Mouse (Mus musculus) stomach, postnatal 0 days (tissue): ENCODE measurements at regions not wholly inside any gene's neighbourhood (a gene's known extent, or its start where the extent isn't known, plus 50 kb on each side); places are given as distances from the start of the nearest gene placed in this dataset.

Experiments used
- ATAC-seq: fragments of 200-750 bp; cut with Nextera tagmentation; 2 replicates; pipeline ENCODE4 v1.8.0; 2017; ENCODE audit not compliant: low FRiP score, low TSS enrichment
- DNase-seq: peaks from one replicate; pipeline ENCODE4 v3.0.0-alpha.2; 2016; ENCODE audit warnings: low spot score
- H3K27ac ChIP-seq: fragments of 300-500 bp; sonication (generic); replicated peaks from 2 replicates; pipeline ENCODE4 v1.5.1; 2014; ENCODE audit warnings: mild to moderate bottlenecking, control low read depth
- H3K27me3 ChIP-seq: fragments of 300-500 bp; sonication (generic); 2 replicates; pipeline ENCODE4 v1.6.1; 2014; ENCODE audit warnings: low read length; ENCODE audit not compliant: control insufficient read depth, insufficient read depth
- H3K36me3 ChIP-seq: fragments of 300-500 bp; sonication (generic); 2 replicates; pipeline ENCODE4 v1.6.1; 2014; ENCODE audit warnings: low read length, mixed read lengths; ENCODE audit not compliant: control insufficient read depth, insufficient read depth
- H3K4me1 ChIP-seq: fragments of 300-500 bp; sonication (generic); replicated peaks from 2 replicates; pipeline ENCODE4 v1.6.1; 2014; ENCODE audit warnings: antibody characterized with exemption; ENCODE audit not compliant: control insufficient read depth, insufficient read depth
- H3K4me2 ChIP-seq: fragments of 300-500 bp; sonication (generic); replicated peaks from 2 replicates; pipeline ENCODE4 v1.6.1; 2014; ENCODE audit warnings: low read depth, mild to moderate bottlenecking, control low read depth, moderate library complexity
- H3K4me3 ChIP-seq: fragments of 300-500 bp; sonication (generic); 2 replicates; pipeline ENCODE4 v1.5.1; 2014; ENCODE audit warnings: low read depth, low read length, control low read depth
- H3K9ac ChIP-seq: fragments of 300-500 bp; sonication (generic); 2 replicates; pipeline ENCODE4 v1.6.1; 2014; ENCODE audit warnings: mild to moderate bottlenecking, low read length, control low read depth, mixed read lengths
- H3K9me3 ChIP-seq: fragments of 300-500 bp; sonication (generic); 2 replicates; pipeline ENCODE4 v1.6.1; 2016; ENCODE audit warnings: low read length; ENCODE audit not compliant: control insufficient read depth
- CTCF ChIP-seq: IDR thresholded peaks from 2 replicates; pipeline ENCODE4 v1.5.1; 2016; ENCODE audit warnings: antibody characterized with exemption, low read depth, mild to moderate bottlenecking, moderate library complexity
- EP300 ChIP-seq: optimal IDR thresholded peaks from 2 replicates; pipeline ENCODE3; 2016; ENCODE audit warnings: antibody characterized with exemption
- WGBS: fragments of 180-500 bp; shearing (Covaris S2); extraction: QIAGEN DNeasy Blood & Tissue Kit; methylation state at CpG from one replicate; pipeline ENCODE4 v1.1.7; 2014; 5-methylcytosine and 5-hydroxymethylcytosine counted together

DNA sequence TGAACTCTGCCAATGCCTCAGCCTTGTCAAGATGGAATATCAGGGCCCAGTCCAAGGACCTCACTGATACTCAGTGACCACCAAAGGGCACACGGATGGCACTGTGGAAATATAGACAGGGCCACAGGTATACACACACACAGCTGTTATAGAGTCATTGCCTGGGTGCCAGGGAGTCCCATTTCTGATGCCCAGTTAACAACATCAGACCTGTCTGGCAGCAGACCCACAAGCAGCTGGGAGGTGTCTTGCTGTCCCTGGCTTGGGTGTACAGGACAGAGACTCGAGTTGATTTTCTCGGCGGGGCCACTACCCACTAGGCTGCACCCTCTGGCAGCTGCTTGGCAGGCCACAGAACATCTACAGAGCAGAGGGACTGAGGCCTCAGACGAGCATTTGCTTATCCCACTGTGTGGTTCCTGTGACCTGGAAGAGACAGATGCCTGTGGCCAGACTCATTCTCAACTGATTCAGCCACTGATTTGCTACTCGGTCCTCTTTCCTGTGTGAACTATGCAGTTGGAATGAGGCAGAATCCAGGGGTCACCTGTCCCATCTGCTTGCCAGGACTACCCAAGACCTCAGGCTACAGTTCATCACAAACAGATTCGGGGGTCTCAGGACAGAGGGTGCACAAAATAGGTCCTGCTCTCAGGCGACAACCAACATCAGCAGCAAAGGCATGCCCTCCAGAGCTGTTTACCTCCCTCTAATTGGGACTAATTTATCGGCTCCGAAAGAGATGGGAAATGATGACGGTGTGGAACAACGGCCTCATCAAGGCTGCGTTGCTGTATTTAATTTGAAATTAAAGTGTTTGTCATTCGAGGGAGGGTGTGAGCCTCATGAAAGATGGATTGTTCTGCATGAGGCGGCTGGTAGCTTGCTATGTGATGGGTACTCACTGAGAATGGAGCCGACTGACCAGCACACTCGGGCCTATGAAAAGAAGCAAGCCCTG lies 110.0 kb upstream of the Ppp1r26 start:
- Histone ChIP-seq H3K4me3 (no peak overlapping the region), H3K27ac (no peak overlapping the region), H3K4me2 (no peak overlapping the region), H3K9ac (no peak overlapping the region), H3K27me3 (no peaks in the 10 kb centered on the region), H3K36me3 (no peaks in the 10 kb centered on the region), H3K4me1 (no peaks in the 10 kb centered on the region), H3K9me3 (no peaks in the 10 kb centered on the region)
- TF ChIP-seq EP300 (no peak), CTCF (no peak)
- no peak for ATAC-seq
- 74% methylated on average over 17 of the region's 17 CpGs for WGBS
- no peak for DNase-seq

- no peak for TF ChIP-seq EP300
- no peak for TF ChIP-seq CTCF
- Histone ChIP-seq H3K36me3 (no peaks in the 10 kb centered on the region), H3K9ac (no peak overlapping the region), H3K4me1 (no peaks in the 10 kb centered on the region), H3K27me3 (no peaks in the 10 kb centered on the region), H3K4me2 (no peak overlapping the region), H3K9me3 (no peaks in the 10 kb centered on the region), H3K27ac (no peak overlapping the region), H3K4me3 (no peak overlapping the region)
- ATAC-seq (no peak), DNase-seq (no peak)
- 77% methylated on average over 5 of the region's 5 CpGs for WGBS
Measured at GRCm38 (mm10) chr2:28337561-28337960, 109.0 kb upstream of the Ppp1r26 start.

DNA sequence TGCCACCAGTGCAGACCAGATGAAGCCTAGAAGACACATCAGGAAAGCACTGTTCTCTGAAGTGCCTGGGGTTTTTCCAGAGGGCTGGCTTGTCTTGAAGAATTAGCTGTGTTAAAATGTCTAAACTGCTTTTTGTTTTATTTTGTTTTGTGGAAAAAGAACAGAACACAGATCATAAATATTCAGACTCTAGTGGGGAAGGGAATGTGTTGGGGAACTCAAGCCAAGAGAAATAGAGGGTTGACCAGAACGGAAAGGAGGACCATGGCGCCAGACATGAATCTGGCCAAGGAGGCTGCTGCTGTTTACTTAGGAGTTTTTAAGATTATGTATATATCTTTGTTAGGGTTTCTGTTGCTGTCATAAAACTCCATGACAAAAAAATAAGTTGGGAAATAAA lies 105.3 kb upstream of the Ppp1r26 start:
- no peaks in the 10 kb centered on the region for H3K4me1 ChIP-seq
- H3K36me3 ChIP-seq = no peaks in the 10 kb centered on the region
- ATAC-seq (no peak), DNase-seq (no peak)
- H3K27ac ChIP-seq = no peak overlapping the region
- no peak overlapping the region for H3K4me2 ChIP-seq
- no peaks in the 10 kb centered on the region for H3K27me3 ChIP-seq
- no peaks in the 10 kb centered on the region for H3K9me3 ChIP-seq
- WGBS = 75% methylated on average over 2 of the region's 2 CpGs
- no peak overlapping the region for H3K4me3 ChIP-seq
- TF ChIP-seq EP300 (no peak), CTCF (no peak)
- no peak overlapping the region for H3K9ac ChIP-seq

- no peaks in the 10 kb centered on the region for H3K4me1 ChIP-seq
- H3K9ac ChIP-seq = no peak overlapping the region
- no peaks in the 10 kb centered on the region for H3K9me3 ChIP-seq
- no peak overlapping the region for H3K4me3 ChIP-seq
- TF ChIP-seq EP300 (no peak), CTCF (no peak)
- H3K27me3 ChIP-seq = no peaks in the 10 kb centered on the region
- H3K27ac ChIP-seq = no peak overlapping the region
- H3K4me2 ChIP-seq = no peak overlapping the region
- WGBS = 68% methylated on average over 4 of the region's 4 CpGs
- DNase-seq = no peak
- H3K36me3 ChIP-seq = no peaks in the 10 kb centered on the region
- ATAC-seq = no peak
Measured at GRCm38 (mm10) chr2:28348453-28348852, 98.1 kb upstream of the Ppp1r26 start.

DNA sequence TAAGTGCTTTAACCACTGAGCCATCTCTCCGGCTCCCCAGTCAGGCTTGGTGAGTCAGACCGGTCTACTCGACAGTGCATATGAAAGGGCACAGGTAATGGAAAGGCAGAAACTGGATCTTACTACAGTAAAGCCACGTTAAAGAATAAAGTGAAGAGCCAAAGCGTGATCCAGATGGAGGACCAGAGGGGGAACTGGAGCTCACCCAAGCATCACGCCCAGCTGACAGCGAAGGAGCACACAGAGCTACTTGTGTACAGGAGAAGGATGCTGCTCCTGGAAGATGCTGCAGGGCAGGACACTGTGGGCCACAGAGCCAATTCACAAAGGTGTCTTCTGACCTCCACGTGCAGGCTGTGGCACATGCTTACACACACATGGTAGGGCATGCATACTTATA lies 96.7 kb upstream of the Ppp1r26 start:
- Histone ChIP-seq H3K4me1 (no peaks in the 10 kb centered on the region), H3K4me2 (no peak overlapping the region), H3K4me3 (no peak overlapping the region), H3K9me3 (no peaks in the 10 kb centered on the region), H3K9ac (no peak overlapping the region), H3K36me3 (no peaks in the 10 kb centered on the region), H3K27me3 (no peaks in the 10 kb centered on the region), H3K27ac (no peak overlapping the region)
- ATAC-seq = no peak
- no peak for DNase-seq
- no peak for TF ChIP-seq CTCF
- TF ChIP-seq EP300 = no peak
- 86% methylated on average over 8 of the region's 8 CpGs for WGBS

- 90% methylated on average over 10 of the region's 10 CpGs for WGBS
- Histone ChIP-seq H3K4me2 (no peak overlapping the region), H3K27ac (no peak overlapping the region), H3K4me1 (no peaks in the 10 kb centered on the region), H3K9ac (no peak overlapping the region), H3K36me3 (no peaks in the 10 kb centered on the region), H3K27me3 (no peaks in the 10 kb centered on the region), H3K9me3 (no peaks in the 10 kb centered on the region), H3K4me3 (no peak overlapping the region)
- ATAC-seq (no peak), DNase-seq (no peak)
- TF ChIP-seq CTCF (no peak), EP300 (no peak)
Measured at GRCm38 (mm10) chr2:28351445-28351844, 95.2 kb upstream of the Ppp1r26 start.
